Mouse (Mus musculus) heart, postnatal 4 days (tissue): ENCODE data around the gene Tln2. TPM values are rescaled to one million over a fixed set of nuclear protein-coding genes. Genes with fewer than 3 reads are reported as not detected.

Experiments used
- DNase-seq: peaks from one replicate; pipeline ENCODE4 v3.0.0; 2021
- total RNA-seq, 2 experiments: library from RNA; stranded (reverse); gene quantifications; 2 replicates each; pipeline ENCODE4 v1.2.3; 2021

Gene Tln2
- total RNA-seq, 2 experiments from 2014 or later: 111 to 116 TPM

DNA sequence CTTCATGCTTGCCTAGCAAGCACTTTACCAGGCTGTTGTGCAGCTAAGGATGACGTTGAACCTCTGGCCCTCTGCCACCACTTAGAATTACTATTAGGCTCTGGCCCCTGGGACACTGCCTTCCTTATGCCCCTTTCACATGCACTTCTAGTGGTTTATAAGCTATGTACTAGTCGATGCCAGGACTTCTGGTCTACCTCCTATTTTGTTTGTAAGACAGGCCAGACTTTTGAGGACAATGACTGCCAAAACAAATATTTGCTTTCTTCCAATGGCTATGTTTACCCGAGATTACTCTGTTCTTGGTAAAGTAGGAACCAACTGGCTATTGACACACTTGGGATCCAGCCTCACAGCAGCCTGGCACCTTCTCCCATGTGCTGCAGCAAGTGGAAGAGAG, 82.1 kb downstream of the Tln2 start:
- no peak for DNase-seq

DNA sequence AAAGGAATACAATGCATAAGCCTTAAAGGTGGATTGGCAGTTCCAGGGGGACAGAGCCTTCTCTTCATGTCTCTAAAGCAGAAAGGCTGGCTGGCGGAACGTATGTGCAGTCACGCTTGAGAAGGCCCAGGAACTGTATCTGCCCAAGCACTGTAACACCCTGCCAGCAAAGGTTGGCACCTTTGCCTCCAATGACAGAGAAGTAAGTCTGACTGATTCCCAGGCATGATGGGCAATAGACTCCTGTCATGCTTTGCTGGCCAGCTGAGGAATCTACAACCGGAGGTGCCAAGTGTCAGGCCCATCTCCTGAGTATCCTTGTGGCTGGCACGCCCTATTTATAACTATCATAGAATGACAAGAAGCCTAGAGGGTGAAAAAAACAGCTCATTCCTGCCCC, 83.3 kb downstream of the Tln2 start:
- DNase-seq: no peak

DNA sequence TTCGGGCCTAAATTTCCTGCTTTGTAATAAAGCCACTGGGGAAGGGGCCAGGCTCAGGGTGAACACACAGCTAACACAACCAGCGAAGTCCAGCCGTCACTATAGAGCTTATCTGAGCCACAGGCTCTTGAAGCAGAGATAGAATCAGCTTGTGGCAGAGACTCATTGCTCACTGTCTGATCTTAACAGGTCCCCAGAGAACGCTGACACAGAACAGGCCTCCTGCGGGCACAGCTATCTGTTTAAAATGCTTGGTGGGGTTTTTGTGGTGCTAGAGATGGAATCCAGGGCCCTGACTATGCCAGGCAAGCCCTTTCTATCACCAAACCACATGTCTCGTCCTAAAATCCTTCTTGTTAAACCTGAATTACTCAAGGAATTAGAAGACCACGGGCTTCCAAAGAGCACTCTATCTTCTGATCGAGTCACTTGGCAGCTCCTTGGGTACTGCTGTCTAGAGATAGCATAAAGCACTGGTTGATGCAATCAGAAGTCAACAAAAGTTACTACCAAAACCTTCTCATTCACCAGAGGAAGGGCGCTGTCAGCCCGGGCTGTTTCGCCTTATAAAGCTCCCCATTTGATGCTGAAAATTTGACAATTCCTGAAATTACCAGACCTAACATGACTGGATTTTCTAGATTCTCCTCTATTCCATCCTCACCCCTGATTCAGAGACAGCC, 95.9 kb downstream of the Tln2 start:
- DNase-seq: no peak

DNA sequence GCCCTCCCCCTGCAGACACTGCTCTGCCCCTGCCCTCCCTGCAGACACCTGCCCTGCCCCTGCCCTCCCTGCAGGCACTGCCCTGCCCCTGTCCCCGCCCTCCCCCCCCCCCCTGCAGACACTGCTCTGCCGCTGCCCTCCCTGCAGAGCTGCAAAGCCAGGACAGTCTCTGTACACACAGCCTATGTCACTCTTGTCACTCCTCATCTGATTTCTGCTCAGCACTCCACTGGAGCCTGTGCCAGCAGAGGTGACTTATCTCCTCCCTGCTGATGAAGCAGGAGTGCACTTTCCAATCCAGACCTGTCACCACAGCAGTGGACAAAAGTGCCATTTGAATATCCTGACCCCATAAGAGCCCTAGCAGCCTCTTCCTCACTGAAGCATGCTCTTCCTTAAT, 118.0 kb downstream of the Tln2 start:
- no peak for DNase-seq

DNA sequence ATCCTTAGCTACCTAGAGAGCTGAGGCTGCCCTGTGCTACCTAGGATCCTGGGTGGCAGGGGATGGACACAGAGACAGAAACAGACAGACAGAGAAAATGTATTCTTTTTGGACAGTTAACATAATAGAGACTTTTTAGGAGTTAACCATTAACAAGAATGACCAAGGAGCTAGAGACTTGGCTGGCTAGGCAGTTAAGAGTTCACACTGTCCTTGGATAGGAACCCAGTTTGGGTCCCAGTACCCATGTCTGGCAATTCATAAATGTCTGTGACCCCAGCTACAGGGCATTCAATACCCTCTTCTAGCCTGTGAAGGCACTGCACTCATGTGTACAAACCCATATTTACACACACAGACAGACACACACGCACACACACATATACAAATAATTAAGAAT, 122.0 kb downstream of the Tln2 start:
- no peak for DNase-seq

DNA sequence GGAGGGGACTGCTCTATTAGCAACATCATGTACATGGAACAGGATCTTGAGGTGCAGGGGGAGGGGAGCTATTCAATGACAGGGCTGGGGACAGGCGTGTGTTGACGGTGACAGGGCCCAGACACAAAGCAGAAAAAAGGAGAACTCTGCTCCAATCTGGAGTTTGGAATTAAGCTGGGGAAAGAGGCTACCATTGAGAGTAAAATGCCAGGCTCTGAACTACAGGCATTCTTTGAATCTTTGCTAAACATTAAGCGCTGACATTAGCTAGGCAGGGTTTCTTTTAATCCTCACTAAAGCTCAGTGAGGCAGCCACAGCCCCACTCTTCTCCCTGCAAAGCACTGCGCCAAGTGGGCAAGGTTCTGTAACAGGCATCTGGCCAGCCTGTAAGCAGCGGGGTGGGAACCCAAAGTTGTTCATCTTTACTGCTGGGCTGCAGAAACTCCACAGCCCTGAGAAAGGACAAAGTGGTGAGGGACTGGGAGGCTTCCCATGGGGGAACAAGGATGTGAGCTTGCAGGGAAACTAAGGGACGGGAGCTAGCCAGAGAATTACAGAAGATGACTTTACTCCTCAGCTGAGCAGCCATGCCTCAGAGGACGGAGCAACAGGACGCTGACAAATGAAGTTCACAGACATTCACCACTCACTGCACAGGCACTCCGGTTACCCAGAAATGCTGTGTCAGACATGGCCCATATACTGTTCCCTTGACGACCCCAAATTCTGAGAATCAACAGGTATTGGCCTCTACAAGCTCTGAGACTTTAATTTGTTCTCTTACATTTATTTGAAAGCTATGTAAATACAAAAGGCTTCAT, 124.0 kb downstream of the Tln2 start:
- DNase-seq: peak; percentile 50

DNA sequence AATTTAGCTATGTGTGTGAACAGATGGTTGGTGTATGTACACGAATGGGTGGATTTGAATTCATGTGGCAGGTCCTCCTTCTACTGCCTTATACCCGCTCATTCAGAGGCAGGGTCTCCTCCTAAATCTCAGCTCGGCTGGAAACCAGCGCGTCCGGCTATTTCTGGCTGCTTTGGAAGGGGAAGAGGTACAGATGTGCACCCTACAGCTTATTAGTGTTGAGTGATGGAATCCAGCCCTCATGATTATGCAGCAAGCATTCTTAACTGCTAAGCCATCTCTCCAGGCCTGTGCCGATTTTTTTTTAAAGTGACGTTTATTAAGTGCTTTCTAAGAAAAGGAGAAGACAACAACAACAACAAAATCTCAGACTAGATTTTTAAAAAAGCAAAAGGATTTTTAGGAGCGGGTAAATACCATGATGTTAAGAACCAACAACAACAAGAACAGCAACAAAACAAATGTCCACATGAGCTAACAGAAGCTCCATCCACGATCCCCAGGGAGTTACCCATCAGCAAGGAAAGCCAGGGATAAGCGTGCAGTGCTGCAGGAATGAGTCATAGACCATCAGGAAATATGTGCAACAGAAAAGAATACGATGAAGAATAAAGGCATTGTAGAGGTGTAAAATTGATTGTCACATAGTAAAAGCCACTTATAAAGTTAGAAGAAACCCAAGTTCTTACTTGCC, 130.2 kb downstream of the Tln2 start:
- peak; percentile 44 for DNase-seq

DNA sequence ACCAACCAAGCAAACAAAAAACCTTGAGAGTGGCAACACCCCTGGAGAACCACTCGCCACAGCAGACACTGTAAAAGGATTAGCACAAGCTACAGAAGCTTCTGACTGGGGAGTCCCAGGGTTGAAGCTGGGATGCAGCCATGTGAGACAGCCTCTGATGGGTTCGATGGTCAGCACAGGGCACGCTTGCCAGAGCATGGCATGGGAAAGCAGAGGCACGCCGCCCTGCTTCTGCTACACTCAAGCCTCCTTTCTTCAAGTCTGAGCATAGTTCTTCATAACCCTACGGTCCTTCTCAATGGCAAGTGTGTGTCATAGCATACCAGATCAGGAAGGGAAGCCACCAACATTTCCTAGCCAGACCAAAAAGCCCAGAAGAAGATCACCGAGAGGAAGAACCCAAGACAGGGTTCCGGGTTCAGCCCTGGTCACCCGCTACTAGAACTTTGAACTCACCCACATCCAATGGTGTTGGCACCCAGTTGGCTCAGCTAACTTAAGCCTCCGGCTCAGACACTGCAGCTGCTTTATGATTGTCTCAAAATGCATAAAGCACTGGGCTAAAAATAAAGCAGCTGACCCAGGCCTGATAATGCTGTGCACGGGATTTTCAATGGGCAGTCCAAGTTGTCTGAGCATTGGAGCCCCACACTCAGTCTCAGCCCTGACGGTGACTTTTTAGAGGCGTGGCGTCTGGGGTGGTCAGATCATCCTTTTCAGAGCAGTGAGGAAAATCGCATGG, 131.0 kb downstream of the Tln2 start:
- peak; percentile 43 for DNase-seq

DNA sequence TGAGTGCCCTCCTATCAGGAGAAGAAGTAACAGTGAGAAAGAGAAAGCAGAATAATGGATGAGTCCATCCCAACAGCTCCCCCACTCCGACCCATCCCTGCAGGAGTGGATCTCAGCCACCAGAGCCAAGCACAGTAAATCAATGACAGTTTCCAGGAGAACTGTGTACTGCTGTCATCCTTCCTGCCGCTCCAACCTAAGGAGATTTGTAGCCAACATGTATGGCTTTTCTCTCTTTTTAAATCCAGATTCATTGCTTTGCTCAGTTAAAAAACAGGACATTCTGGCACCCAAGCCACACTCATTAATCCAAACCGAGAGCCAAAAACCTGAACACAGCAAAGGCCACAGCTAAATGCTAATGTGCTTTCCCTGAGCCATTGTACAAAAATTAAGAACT, 133.2 kb downstream of the Tln2 start:
- no peak for DNase-seq

DNA sequence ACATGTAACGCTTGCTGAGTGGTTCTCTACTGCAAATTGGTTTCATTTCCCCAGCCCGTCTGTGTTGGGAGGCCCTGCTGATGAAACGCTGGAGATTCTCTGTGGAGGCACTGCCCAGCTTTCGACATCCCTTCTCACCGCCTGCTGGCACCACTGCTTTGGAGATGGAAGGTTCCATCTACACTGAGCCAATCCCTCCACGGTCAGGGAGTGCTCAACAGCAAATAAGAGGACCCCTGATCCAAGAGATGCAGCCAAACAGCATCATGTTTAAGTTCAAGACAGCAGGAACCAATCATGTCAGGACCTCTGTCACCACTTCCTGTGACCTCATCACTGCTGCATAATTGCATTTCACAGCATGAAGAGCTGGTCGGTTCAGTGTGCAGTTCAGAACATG, 135.4 kb downstream of the Tln2 start:
- DNase-seq: peak; percentile 10

DNA sequence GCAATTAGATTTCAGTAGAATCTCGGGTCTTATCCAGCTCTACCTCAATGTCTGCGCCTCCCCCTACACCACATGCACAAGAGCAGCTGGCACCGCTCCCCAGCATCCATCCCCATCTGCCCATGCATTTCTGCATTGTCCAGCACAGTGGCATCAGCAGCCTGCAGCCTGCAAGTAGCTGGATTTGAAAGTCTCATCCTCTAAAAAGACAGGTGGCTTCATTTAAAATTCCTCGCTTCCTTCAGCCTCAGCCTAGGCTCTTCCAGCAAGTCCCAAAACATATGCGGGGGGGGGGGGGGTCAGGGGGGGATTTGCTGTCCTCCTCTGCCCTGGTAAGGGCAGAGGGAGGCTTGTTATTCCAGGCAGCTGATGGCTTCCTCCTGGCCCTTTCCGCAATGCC, 141.4 kb downstream of the Tln2 start:
- DNase-seq: no peak

DNA sequence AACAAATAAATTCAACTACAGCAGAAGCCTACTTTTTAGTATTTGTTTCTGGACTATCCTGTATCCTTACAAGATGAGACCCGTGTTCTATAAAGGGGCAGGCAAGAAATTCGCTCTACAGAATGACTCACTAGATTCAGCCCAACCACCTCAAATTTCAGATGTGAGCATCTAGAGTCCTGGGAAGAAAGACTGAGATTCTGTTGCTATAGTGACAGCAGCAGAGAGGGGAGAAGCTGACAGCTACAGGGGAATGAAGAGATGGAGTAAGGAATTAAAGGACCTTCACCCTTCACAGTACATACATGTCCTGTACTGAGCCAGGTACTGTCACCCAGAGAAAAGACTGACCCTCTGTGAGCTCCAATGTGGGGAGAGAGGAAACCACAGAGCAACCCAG, 148.8 kb downstream of the Tln2 start:
- DNase-seq: no peak

DNA sequence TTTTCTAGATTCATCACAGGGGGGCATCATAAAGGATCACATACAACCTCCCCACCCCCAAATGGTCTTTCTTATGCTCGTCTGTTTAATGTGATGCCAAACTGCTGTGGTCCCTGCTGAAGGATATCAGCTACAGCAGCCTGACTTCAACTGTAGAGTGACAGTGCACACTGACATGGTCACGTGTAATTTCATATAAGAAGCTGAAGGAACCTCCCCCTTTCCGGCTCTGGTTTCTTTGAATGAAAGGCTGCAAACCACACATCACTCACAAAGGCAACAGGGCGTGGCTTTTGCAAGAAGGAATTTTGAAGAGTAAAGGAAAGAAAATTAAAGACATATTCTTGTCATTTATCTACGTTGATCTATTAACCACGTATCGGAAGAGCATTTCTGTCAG, 154.8 kb downstream of the Tln2 start:
- DNase-seq: no peak

DNA sequence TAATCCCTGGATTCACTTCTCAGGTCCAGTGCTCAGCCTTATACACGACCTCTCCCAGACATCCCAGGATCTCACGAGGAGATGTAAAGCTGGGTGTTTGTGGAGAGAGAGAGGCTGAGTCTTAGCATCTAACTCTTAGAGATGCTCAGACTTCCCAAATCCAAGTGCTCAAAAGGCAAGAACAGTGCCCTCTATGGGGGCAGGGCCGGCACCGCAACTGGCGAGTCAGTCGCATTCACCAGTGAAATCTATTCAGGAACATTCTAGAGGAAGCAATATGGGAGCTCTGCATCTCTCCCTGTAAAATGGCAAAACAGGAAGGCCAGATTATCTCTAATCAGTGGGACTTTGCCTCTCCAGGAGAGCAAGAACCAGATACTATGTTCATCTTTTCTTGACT, 159.9 kb downstream of the Tln2 start:
- no peak for DNase-seq

DNA sequence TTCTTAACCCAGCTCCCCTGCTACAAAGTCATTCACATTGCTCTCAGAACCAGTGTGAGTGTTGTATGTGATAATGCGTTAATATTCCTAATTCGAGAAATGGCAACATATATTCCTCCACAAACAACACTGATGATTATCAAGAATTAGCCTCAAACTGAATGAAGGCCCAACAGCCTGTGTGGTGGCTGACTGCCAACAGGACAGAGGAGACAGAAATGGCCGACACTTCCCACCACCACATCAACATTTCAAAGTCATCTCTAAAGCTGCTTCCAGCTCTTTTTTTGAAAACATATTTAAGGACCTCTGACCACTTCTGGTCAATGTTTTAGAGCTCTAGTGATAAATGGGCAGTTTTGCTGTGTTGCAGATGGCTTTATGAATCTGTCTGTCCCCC, 161.7 kb downstream of the Tln2 start:
- DNase-seq: no peak

DNA sequence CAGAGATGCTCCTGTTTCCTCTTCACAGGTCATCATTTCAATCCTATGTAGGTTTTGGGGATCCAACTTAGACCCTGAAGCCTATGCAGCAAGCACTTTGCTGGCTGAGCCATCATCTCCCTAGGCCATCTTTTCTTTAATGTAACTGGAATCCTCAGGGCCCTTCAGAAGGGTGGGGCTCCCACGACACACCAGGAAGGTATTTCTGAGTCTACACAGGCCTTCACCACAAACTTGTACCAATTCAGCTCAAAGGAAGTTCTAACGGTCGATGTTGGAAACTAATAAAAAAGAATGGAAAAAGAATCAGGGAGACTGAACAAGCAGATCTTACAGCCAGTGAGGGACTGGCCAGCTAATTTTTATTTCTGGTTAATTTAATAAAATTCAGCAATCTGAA, 163.1 kb downstream of the Tln2 start:
- no peak for DNase-seq

DNA sequence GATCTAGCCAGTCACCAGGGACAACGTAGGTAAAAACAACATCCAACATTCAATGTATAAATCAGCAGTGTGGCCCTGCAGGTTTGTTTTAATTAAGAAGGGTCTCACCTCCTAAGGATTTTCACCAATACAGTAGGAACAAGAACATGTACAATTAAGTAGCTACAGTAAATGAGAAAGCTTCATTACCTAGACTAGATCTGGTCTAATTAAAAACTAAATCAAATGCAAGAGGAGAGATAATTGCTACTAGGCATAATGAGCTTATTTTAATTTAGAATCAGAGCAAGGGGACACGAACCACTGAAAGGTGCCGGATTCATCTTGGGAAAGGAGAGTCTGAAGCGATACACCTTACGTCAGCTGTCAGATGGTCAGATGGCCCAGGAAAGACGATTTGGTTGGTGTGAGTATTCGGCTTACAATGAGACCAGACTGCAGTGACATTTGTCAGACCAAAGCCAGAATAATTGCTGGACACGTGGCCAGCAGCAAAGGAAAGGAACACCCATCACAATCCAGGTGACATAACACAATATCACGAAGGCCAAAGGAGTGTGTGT, 175.4 kb downstream of the Tln2 start:
- DNase-seq: no peak

DNA sequence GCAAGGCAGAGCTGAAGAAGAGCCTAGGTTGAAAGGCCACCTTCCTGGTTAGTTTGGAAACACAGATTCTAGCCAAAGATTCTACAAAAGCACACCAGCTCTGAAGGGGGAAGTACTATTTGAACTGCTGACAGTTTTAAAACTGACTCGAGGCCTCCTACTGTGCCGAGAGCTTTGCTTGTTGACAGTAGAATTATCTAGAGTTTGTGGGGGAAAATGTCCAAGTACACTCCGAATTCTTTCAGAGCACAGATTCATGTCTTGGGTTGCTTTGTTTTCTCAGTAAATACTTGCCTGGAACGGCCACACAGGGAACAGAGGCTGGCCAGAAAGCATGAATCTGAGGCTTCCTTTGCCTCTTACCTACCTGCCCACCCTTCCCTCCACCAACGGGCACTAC, 179.4 kb downstream of the Tln2 start:
- DNase-seq: no peak

DNA sequence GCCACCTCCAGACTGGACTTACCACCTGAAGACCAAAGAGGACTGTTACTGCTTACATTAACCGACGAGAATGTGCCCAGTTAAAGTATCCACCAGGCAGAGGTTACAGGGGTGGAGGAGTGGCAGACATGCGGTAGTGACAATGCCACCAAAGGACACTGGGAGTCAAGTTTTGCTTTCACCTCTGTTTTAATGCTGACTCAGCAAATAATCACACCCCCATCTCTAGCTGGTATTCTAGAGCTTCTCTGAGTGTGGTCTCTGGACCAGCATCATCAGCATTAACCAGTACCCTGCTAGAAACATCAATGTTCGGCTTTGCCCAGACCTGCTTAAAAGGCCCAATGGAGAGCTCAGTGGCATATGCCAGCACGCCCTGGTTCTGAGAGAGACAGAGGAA, 180.7 kb downstream of the Tln2 start:
- DNase-seq: no peak

DNA sequence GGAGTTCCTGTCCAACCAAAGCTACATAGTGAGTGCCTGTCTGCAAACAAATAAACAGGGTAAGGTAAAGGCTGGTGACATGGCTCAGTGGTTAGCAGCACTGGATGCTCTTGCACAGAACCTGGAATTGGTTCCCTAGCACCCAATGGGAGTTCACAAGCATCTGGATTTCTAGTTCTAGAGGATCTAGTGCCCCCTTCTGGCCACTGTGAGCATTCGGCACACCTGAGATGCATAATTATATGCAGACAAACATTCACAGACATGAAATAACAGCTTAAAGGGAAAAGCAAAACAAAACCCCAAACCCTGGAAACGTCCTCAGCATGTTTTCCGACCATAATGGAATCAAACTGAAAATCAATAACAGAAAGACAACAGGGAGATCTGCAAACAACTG, 191.4 kb downstream of the Tln2 start:
- DNase-seq: no peak

DNA sequence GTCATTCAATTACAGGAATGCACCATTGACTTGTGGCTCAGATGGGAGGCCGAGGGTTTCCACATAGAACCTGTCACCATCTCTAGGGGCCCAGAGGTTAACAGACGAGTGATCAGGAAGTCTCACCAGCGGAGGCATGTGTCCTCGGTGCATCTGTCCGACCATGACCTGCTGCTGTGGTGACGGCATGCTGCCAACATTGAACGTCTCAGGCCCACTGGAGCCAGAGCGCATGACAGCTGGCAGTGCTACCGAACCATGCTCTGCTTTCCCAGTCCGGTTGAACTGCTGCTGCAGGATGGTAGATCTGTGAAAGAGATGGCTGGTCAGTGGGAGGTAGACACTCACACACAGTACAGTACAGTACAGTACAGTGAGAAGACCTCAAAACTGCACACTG, 197.0 kb downstream of the Tln2 start:
- DNase-seq: no peak

DNA sequence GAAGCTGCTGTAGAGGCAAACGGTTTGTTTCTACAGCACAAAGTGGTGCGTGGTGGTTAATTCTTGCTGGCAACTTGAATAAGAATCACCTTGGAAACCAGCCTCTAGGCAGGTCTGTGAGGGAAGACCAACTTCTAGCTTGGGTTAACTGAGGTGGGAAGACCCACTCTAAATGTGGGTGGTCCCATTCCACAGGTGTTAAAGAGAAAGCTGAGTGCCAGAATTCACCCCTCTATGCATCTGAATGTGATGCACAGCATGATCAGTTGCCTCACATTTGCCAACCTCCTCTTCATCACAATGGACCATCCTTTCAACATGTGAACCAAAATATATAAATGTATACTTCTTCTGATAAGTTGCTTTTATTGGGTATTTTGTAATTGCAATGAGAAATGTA, 197.4 kb downstream of the Tln2 start:
- no peak for DNase-seq

DNA sequence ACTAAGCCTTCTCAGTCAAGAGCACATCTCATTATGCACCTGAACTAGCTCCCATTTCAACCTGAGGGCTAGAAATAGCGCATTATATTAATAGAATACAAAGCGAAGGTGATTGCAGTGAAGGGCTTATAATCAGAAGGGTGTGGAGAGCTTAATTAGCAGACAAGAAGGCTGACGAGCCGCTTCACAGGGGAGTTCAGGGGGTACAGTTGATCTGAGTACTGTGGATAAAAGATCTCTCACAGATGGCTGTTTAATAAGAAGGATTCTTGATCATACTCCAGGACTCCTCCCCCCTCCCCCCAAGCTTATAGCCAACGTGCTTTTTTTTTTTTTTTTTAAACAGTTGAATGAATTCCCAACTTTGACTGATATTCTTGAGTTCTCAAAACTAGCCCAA, 198.0 kb downstream of the Tln2 start:
- DNase-seq: no peak
